Mouse (Mus musculus): ENCODE measurements around the gene Gsap.
"Not testable (repeated sequence)": the region's sequence is repeated elsewhere in the genome, so short reads cannot be mapped to it uniquely, and the experiment has no call there.

Gene Gsap

GRCm38 (mm10) chr5:21257806-21258205 lies 71.8 kb downstream of the Gsap start:
- DNase-seq (ENCODE audit: low spot score in 2 of 2): no peak

DNA sequence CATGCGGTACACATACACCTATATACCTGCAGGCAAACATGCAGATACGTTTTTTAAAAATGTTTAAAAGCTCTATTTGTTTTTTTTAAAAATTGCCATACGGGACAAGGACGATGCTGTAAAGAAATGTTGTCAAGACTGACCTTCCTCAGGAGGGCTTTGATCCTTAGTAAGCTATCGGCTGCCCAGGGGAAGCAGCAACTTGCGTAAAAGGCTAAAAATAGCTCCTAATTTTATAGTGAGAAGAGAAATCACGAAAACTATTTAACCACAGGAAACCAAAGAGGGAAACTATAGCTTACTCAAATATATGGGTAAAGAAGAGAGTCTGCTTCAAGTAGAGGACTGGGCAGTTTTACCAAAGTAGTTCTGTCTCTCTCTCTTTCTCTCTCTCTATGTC lies 74.7 kb downstream of the Gsap start:
- DNase-seq (ENCODE audit: low spot score in 2 of 2): no peak

- DNase-seq (ENCODE audit: low spot score in 2 of 2): no peak
These were observed 75.3 kb downstream of the Gsap start for GRCm38 (mm10) chr5:21261202-21261844.

- no peak for DNase-seq (ENCODE audit: low spot score in 2 of 2)
These were observed 77.4 kb downstream of the Gsap start for GRCm38 (mm10) chr5:21263202-21264055.

DNA sequence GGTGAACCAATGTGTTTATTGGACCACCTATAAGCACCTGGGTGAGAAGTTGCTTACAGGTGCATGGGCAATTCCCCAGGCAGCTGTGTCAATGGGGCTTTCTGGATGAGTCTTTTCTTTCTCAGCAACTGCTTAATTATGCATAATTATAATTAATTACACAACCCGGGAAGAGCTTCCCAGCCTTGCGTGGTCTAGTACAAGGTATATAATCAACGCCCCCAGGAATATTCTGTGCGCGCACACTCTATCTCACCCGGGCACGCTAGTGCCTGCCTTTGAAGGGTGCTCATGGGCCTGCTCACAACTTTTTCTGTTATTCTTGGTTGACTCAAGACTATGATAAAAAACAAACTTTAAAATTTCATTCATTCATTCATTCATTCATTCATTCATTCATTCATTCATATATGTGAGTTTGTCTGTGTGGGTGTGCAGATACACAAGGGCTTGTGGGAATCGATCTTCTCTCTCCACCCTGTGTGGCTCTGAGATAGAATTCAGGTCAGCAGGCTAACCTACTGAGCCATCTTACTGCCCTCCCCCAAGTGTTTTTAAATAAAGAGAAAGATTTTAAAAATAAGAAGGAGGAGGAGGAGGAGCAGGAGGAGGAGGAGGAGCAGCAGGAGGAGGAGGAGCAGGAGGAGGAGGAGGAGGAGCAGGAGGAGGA lies 78.4 kb downstream of the Gsap start:
- DNase-seq (ENCODE audit: low spot score in 2 of 2): no peak

- DNase-seq (ENCODE audit: low spot score in 2 of 2): peak; percentile 72 to 73
These were observed 79.0 kb downstream of the Gsap start for GRCm38 (mm10) chr5:21265049-21265448.

GRCm38 (mm10) chr5:21267090-21267489 lies 81.0 kb downstream of the Gsap start:
- no peak for DNase-seq (ENCODE audit: low spot score in 2 of 2)

- no peak for DNase-seq (ENCODE audit: low spot score in 2 of 2)
These were observed 83.4 kb downstream of the Gsap start for GRCm38 (mm10) chr5:21269446-21269845.

DNA sequence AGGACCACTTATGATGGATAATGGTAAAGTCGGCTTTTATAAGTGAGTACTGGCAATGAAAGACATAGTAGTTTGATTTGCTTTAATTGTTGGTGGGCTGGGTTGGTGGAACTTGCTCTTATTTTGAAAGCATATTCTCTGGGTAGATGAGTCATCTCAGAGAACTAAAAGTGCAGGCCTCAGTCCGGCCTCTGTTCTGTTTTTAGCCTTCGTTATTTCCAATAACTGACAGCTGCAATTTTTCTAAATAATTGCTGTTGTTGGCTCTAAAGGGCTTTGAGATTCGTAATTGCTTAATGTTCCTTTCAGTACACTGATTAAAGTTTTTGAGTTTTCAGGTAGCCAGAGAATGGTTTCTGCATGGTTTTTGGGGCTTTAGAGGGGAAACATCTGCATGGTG lies 84.7 kb downstream of the Gsap start:
- no peak for DNase-seq (ENCODE audit: low spot score in 2 of 2)

DNA sequence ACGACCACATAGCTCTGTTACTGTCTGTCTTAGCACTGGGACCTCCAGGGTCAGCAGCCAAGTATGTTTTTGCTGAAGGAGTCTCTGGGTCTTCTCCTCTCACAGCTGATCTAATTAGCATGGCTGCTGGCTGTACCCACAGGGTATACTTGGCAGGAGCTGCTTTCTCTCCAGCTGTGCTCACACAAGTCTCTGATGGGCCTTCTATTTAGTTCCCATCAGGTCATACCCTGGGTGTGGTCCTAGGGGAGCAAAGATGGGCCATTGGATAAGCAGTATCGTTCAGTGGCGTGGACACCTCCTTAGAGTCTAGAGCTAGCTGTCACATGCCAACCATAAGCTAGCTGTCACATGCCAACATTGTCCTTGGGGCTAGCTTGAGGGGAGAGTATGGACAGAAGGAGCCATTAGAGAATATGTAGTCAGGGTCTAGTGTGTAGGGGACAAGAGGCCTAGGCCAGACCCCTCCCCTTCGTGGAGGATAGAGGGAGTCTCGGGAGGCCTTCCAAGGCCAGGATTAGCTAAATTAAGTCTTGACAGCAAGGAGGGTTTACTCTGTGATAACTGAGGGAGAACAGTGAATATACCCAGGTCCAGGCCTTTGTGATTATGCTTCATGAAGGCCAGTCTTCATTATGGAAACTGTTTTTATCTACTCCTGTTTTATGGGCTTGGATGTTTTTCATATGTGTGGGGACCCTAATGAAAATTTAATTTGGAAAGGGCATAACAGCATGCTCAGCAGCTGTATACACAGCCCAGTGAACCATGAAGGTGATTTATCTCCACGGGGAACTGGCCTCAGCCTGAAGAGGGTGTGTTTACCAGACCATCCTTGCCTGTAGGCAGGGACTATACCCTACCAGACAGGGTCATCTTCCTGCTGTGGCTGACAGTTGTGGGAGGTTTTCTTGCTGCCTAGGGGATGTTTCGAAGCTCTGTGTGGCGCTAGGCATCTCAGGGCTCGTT lies 85.6 kb downstream of the Gsap start:
- no peak for DNase-seq (ENCODE audit: low spot score in 2 of 2)

DNA sequence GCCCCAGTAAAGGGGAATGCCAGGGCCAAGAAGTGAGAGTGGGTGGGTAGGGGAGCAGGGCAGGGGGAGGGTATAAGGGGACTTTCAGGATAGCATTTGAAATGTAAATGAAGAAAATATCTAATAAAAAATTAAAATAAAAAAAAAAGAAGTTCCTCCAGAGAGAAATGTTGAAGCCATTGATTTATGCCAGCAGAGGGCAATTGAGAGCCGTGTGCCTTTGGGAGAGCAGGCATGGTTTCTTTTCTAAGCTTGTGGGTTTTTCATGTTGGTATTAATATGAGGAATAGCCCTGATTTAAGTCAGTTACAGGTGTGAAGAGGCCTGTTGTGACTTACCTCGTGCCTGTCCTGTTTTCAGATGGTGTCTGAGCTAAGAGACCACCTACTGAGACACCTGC lies 91.6 kb downstream of the Gsap start:
- DNase-seq (ENCODE audit: low spot score in 2 of 2): not testable (repeated sequence)

GRCm38 (mm10) chr5:21283356-21284062 lies 97.5 kb downstream of the Gsap start:
- no peak for DNase-seq (ENCODE audit: low spot score in 2 of 2)

DNA sequence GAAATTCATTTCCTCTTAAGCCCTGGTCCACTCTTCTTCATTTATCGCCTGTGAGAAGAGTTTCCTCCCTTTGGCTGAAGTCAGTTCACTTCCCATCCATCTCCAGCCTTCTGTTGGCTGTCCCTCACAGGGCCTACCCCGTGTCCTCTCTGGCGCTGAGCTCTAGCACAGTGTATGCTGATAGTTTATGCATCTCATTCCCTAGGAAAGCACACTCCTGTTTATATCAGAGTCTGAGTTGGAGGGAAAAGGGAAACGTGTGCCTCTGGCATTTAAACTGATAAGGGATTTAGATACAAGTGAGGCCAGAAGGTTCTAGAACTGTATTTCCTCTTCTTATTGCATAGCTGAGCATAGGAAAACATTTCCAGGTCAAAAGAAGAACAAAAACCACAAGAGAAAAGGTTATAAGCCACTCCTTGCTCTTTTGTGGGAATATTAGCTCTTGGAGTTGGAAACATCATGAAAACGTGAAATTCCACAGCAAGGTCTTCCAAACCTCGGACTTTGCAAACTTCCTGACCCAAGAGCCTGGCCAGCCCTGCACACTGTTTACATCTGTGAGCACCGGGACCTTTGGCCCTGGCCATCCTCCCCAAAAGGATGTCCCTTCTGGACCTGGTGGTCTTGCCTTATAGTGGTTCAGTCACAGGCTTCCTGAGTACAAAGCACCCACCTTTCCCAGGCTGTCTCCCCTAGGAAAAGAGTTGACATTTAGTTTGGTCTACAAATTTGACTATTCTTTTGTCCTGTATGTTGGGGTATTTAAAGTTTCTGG lies 102.8 kb downstream of the Gsap start:
- DNase-seq (ENCODE audit: low spot score in 2 of 2): no peak

- no peak for DNase-seq (ENCODE audit: low spot score in 2 of 2)
These were observed 104.5 kb downstream of the Gsap start for GRCm38 (mm10) chr5:21290594-21290993.

DNA sequence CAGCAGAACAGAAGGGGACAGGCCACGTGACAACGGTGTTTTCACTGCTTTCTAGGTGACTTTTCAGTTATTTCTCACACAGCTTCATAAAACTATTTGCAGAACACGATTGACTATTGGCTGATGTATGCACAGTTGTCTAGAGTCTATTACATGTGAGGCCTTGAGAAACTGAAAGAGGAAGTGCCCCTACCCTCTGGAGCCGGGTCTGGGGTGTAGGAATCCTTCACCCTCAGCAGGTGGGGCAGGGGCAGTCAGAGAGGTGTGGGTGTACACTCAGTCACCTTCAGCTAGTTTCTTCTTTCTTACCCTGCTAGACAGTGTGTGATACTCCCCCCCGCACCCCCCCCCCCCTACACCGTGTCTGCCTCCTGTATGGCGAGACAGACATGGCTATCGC lies 109.6 kb downstream of the Gsap start:
- DNase-seq (ENCODE audit: low spot score in 2 of 2): no peak

DNA sequence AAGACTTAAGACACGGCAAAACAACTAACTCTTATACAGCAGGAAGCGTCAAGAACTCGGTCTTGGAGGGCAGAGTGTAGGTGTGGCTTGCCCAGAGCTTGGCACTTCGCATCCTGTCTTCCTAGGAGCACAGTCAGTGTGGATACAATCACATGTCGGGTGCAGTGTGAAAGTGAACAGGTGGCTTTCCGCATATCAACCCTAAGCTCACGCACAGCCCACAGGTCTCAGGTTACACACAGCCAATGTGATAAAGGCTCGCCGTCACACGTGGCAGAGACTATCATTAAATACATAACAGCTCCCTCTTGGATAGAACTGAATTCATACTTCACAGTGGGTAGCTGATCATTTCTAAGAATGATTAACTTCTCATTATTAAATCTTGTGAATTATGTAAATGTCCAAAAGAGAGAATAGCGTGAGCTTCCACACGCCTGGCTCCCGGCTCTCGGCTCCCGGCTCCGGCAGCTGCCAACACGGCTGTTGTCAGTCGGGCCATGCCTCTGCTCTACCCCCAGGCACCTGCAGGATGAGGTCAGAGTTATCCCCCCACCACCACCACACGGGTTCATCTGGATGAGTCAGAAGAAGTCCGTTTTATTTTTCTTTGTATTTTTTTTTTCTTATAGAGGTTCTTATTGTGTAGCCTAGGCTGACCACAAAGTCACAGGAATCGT lies 113.2 kb downstream of the Gsap start:
- no peak for DNase-seq (ENCODE audit: low spot score in 2 of 2)

GRCm38 (mm10) chr5:21300058-21300457 lies 114.0 kb downstream of the Gsap start:
- no peak for DNase-seq (ENCODE audit: low spot score in 2 of 2)

- no peak for DNase-seq (ENCODE audit: low spot score in 2 of 2)
These were observed 115.0 kb downstream of the Gsap start for GRCm38 (mm10) chr5:21301011-21301410.

DNA sequence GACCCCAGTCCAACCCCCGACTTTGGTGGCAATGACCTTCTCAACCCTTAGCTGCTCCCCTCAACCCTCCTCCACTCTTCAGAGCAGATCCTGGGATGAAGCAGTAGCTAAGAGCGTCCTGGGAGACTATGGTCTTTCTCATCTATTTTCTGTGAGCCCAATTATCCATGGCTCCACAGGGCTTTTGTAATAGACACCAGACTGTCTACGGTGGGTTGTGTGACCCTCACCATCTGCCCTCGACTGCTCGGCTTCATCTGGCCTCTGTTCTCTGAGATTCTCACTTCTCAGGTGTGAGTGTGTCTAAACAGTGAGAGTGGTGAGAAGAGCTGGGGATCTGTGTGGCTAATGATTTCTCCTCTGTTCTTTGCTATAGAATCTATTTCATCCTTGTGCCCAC lies 121.1 kb downstream of the Gsap start:
- no peak for DNase-seq (ENCODE audit: low spot score in 2 of 2)

DNA sequence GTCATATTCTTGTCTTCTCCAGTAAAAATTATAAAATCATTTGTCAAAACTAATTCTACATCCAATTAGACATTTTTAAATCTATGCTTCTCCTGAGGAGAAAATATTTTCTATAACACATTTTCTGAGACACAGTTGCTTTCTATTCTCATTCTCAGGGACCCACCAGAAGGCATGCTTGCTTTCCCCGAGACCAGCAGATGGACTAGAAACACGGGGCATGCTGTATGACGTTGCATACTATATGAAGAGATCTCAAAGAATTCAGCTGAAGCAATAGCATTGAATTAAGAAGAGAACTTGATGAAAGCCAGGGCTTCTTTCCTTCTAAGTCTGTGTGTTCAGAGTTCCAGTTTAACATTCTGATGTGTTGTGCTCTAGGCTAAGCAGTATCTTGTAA lies 128.6 kb downstream of the Gsap start:
- no peak for DNase-seq (ENCODE audit: low spot score in 2 of 2)
